Mouse (Mus musculus): Measurements from ENCODE around the gene Gm10718. TPM values are rescaled to one million over a fixed set of nuclear protein-coding genes. Genes with fewer than 3 reads are reported as not detected.

The Gm10718 gene
- polyA plus RNA-seq (2015; fragmentation: Illumina TruSeq; extraction: RNeasy Lipid Tissue Mini Kit (QIAGEN cat#74804); ENCODE audit: insufficient read depth, low read depth, low replicate concordance) = not detected

GRCm38 (mm10) chr9:3023312-3023984 is at the start of gene Gm10718:
Gene Gm10718, plus strand, starts transcription at chr9:3023547.

DNA sequence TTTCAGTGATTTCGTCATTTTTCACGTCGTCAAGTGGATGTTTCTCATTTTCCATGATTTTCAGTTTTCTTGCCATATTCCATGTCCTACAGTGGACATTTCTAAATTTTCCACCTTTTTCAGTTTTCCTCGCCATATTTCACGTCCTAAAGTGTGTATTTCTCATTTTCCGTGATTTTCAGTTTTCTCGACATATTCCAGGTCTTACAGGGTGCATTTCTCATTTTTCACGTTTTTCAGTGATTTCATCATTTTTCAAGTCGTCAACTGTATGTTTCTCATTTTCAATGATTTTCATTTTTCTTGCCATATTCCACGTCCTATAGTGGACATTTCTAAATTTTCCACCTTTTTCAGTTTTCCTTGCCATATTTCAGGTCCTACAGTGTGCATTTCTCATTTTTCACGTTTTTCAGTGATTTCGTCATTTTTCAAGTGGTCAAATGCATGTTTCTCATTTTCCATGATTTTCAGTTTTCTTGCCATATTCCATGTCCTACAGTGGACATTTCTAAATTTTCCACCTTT is 22.8 kb upstream of the Gm10718 start, which contains the start of gene Gm10722:
Gm10722 (plus strand) TSS at position 478 of the 528 bp plus-strand sequence.

GRCm38 (mm10) chr9:3002794-3003396 is 20.5 kb upstream of the Gm10718 start, which contains the start of gene Gm11168:
Gene Gm11168, plus strand, starts transcription at chr9:3003346.

GRCm38 (mm10) chr9:3012733-3013279 is 10.5 kb upstream of the Gm10718 start, which contains the start of gene Gm10721:
Gene Gm10721, plus strand, starts transcription at chr9:3013140.

GRCm38 (mm10) chr9:3015354-3015753 is 8.0 kb upstream of the Gm10718 start, which contains the start of gene Gm10720:
Gene Gm10720, plus strand, starts transcription at chr9:3015654.

DNA sequence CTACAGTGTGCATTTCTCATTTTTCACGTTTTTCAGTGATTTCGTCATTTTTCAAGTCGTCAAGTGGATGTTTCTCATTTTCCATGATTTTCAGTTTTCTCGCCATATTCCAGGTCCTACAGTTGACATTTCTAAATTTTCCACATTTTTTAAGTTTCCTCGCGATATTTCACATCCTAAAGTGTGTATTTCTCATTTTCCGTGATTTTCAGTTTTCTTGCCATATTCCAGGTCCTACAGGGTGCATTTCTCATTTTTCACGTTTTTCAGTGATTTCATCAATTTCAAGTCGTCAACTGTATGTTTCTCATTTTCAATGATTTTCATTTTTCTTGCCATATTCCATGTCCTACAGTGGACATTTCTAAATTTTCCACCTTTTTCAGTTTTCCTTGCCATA is 6.2 kb upstream of the Gm10718 start, which contains the start of gene Gm10719:
Gm10719 (plus strand) TSS at position 301 of the 400 bp plus-strand sequence.

DNA sequence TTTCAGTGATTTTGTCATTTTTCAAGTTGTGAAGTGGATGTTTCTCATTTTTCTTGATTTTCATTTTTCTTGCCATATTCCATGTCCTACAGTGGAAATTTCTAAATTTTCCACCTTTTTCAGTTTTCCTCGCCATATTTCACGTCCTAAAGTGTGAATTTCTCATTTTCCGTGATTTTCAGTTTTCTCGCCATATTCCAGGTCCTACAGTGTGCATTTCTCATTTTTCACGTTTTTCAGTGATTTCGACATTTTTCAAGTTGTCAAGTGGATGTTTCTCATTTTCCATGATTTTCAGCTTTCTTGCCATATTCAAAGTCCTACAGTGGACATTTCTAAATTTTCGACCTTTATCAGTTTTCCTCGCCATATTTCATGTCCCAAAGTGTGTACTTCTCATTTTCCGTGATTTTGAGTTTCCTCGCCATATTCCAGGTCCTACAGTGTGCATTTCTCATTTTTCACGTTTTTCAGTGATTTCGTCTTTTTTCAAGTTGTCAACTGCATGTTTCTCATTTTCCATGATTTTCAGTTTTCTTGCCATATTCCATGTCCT is 1.6 kb downstream of the Gm10718 start, which contains the start of gene Gm10717:
Gm10717 (plus strand) TSS at position 506 of the 556 bp plus-strand sequence.

DNA sequence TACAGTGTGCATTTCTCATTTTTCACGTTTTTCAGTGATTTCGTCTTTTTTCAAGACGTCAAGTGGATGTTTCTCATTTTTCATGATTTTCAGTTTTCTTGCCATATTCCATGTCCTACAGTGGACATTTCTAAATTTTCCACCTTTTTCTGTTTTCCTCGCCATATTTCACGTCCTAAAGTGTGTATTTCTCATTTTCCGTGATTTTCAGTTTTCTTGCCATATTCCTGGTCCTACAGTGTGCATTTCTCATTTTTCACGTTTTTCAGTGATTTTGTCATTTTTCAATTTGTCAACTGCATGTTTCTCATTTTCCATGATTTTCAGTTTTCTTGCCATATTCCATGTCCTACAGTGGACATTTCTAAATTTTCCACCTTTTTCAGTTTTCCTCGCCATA is 11.0 kb downstream of the Gm10718 start, which contains the start of gene Gm17535:
Gm17535 (plus strand) TSS at position 301 of the 400 bp plus-strand sequence.

GRCm38 (mm10) chr9:3036577-3036976 is 13.2 kb downstream of the Gm10718 start, which contains the start of gene Gm10715:
Gene Gm10715, plus strand, starts transcription at chr9:3036877.

Other genes with a start within 250 kb of the Gm10718 start
- not detected for gene Gm10722, start 22.6 kb upstream of the Gm10718 start, polyA plus RNA-seq (2015; fragmentation: Illumina TruSeq; extraction: RNeasy Lipid Tissue Mini Kit (QIAGEN cat#74804); ENCODE audit: insufficient read depth, low read depth, low replicate concordance)
- not detected for gene Gm11168, start 20.2 kb upstream of the Gm10718 start, polyA plus RNA-seq (2015; fragmentation: Illumina TruSeq; extraction: RNeasy Lipid Tissue Mini Kit (QIAGEN cat#74804); ENCODE audit: insufficient read depth, low read depth, low replicate concordance)
- gene Gm10721, start 10.4 kb upstream of the Gm10718 start, polyA plus RNA-seq (2015; fragmentation: Illumina TruSeq; extraction: RNeasy Lipid Tissue Mini Kit (QIAGEN cat#74804); ENCODE audit: insufficient read depth, low read depth, low replicate concordance) = not detected
- not detected for gene Gm10720, start 7.9 kb upstream of the Gm10718 start, polyA plus RNA-seq (2015; fragmentation: Illumina TruSeq; extraction: RNeasy Lipid Tissue Mini Kit (QIAGEN cat#74804); ENCODE audit: insufficient read depth, low read depth, low replicate concordance)
- gene Gm10719, start 6.1 kb upstream of the Gm10718 start, polyA plus RNA-seq (2015; fragmentation: Illumina TruSeq; extraction: RNeasy Lipid Tissue Mini Kit (QIAGEN cat#74804); ENCODE audit: insufficient read depth, low read depth, low replicate concordance) = not detected
- gene Gm10717, start 1.9 kb downstream of the Gm10718 start, polyA plus RNA-seq (2015; fragmentation: Illumina TruSeq; extraction: RNeasy Lipid Tissue Mini Kit (QIAGEN cat#74804); ENCODE audit: insufficient read depth, low read depth, low replicate concordance) = not detected
- gene Gm17535, start 11.1 kb downstream of the Gm10718 start, polyA plus RNA-seq (2015; fragmentation: Illumina TruSeq; extraction: RNeasy Lipid Tissue Mini Kit (QIAGEN cat#74804); ENCODE audit: insufficient read depth, low read depth, low replicate concordance) = not detected
- not detected for gene Gm10715, start 13.3 kb downstream of the Gm10718 start, polyA plus RNA-seq (2015; fragmentation: Illumina TruSeq; extraction: RNeasy Lipid Tissue Mini Kit (QIAGEN cat#74804); ENCODE audit: insufficient read depth, low read depth, low replicate concordance)

Measured in pancreas, adult 10 weeks (tissue).